Mouse (Mus musculus) ovary, adult 18-20 months (tissue): ENCODE data around the gene Rnf123.
"Not testable (repeated sequence)": the region's sequence is repeated elsewhere in the genome, so short reads cannot be mapped to it uniquely, and the experiment has no call there.

Experiments
- DNase-seq: peaks from one replicate; pipeline ENCODE4 v3.0.0; 2022; ENCODE audit warnings: low spot score, mixed read lengths

The Rnf123 gene

GRCm38 (mm10) chr9:108035331-108036156 is 47.6 kb downstream of the Rnf123 start:
- no peak for DNase-seq

GRCm38 (mm10) chr9:108032126-108032525 is 51.0 kb downstream of the Rnf123 start:
- no peak for DNase-seq

- DNase-seq = no peak
Measured at GRCm38 (mm10) chr9:108027867-108028266, 55.3 kb downstream of the Rnf123 start.

- DNase-seq = no peak
Measured at GRCm38 (mm10) chr9:108026584-108026983, 56.6 kb downstream of the Rnf123 start.

GRCm38 (mm10) chr9:108023216-108023615 is 59.9 kb downstream of the Rnf123 start:
- no peak for DNase-seq

- no peak for DNase-seq
Measured at GRCm38 (mm10) chr9:108020741-108021140, 62.4 kb downstream of the Rnf123 start.

- no peak for DNase-seq
Measured at GRCm38 (mm10) chr9:108017127-108017526, 66.0 kb downstream of the Rnf123 start.

- DNase-seq = not testable (repeated sequence)
Measured at GRCm38 (mm10) chr9:108013577-108013976, 69.6 kb downstream of the Rnf123 start.

GRCm38 (mm10) chr9:108010385-108010784 is 72.8 kb downstream of the Rnf123 start:
- no peak for DNase-seq

- DNase-seq = no peak
Measured at GRCm38 (mm10) chr9:108008041-108008440, 75.1 kb downstream of the Rnf123 start.

GRCm38 (mm10) chr9:108003531-108003890 is 79.6 kb downstream of the Rnf123 start:
- no peak for DNase-seq

GRCm38 (mm10) chr9:108002778-108003530 is 80.2 kb downstream of the Rnf123 start:
- no peak for DNase-seq

GRCm38 (mm10) chr9:108001922-108002770 is 81.0 kb downstream of the Rnf123 start, which contains the start of gene Ip6k1:
TSS of gene Ip6k1 (plus strand) at chr9:108002501.
- DNase-seq = peak; percentile 100
